ENCODE assay signal across 1 mouse cellular context in the genomic region with DNA sequence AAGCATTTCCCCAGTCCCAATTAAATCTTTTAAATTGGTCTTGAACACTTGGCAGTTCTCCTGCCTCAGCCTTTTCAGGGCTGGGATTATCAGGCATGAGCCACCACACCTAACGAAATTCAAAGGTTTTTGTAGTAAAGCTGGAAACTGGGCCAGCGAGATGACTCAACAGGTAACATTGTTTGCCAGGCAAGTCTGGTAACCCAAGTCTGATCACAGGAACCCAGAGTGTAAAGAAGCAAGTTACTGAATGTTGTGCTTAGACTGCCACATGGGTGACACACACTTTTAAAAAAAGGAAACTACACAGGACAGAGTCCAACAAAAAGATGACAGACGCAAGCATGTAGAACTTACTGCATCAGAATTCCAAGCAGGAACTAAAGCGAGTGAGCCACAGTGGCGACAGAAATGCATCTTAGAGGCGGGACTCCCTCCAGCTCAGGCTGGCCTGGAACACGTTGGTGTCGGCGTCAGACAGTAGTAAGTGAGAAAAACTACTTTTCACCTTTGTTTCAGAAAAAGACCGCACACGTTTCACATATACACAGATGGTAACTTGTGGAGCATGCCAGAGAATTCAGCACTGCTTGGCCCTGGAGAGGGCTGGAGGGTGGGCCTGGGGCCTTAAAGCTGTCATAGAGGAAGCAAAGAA.
TF ChIP-seq lines count a peak whose summit lies in the region.

No protein-coding gene starts in this region.

TF ChIP-seq in myocyte, 11 proteins besides CTCF, POLR2A, EP300 and RAD21 (continued from another document):
- TF ChIP-seq CEBPB (IDR thresholded peaks at IDR 0.05; ENCODE audit: insufficient read depth, poor library complexity, severe bottlenecking) (no peak), MAX (IDR thresholded peaks at IDR 0.05; ENCODE audit: low read depth) (no peak), E2F4 (IDR thresholded peaks at IDR 0.05; ENCODE audit: insufficient read depth) (no peak), SRF (IDR thresholded peaks at IDR 0.05; ENCODE audit: control insufficient read depth, insufficient read length, low read depth) (no peak), POLR2AphosphoS2 (IDR thresholded peaks at IDR 0.05; ENCODE audit: insufficient read length, low read depth) (no peak), MYOG (IDR thresholded peaks at IDR 0.05; ENCODE audit: control insufficient read depth in 1 of 3, insufficient read depth in 1 of 3, insufficient read length in 2 of 3, low read depth in 2 of 3) (no peak), USF1 (IDR thresholded peaks at IDR 0.05; ENCODE audit: low read depth) (no peak), TCF12 (IDR thresholded peaks at IDR 0.05; ENCODE audit: insufficient read depth, poor library complexity, severe bottlenecking) (no peak)
